Mouse (Mus musculus) heart, postnatal 0 days (tissue): ENCODE results near the gene Npr1. TPM values are rescaled to one million over a fixed set of nuclear protein-coding genes. Genes with fewer than 3 reads are reported as not detected.

Experiments used
- ATAC-seq: fragments of 200-750 bp; cut with Nextera tagmentation; 2 replicates; pipeline ENCODE4 v1.8.0; 2017; ENCODE audit warnings: low read depth, moderate number of reproducible peaks, moderate library complexity; ENCODE audit not compliant: insufficient read depth
- DNase-seq: peaks from one replicate; pipeline ENCODE4 v3.0.0-alpha.2; 2016; ENCODE audit warnings: low spot score
- H3K27ac ChIP-seq: fragments of 300-500 bp; sonication (generic); 2 replicates; pipeline ENCODE4 v1.5.1; 2014; ENCODE audit warnings: low read depth, mild to moderate bottlenecking
- H3K27me3 ChIP-seq: fragments of 300-500 bp; sonication (generic); 2 replicates; pipeline ENCODE4 v1.6.1; 2014; ENCODE audit warnings: low read length, mixed read lengths; ENCODE audit not compliant: control insufficient read depth, insufficient read depth
- H3K36me3 ChIP-seq: fragments of 300-500 bp; sonication (generic); replicated peaks from 2 replicates; pipeline ENCODE4 v1.6.1; 2014; ENCODE audit warnings: low read length, mixed read lengths; ENCODE audit not compliant: control insufficient read depth, insufficient read depth
- H3K4me1 ChIP-seq: fragments of 300-500 bp; sonication (generic); 2 replicates; pipeline ENCODE4 v1.6.1; 2014; ENCODE audit warnings: antibody characterized with exemption; ENCODE audit not compliant: control insufficient read depth, insufficient read depth
- H3K4me2 ChIP-seq: fragments of 300-500 bp; sonication (generic); 2 replicates; pipeline ENCODE4 v1.6.1; 2014; ENCODE audit warnings: low read depth, mild to moderate bottlenecking, low read length, moderate library complexity
- H3K4me3 ChIP-seq: fragments of 300-500 bp; sonication (generic); 2 replicates; pipeline ENCODE4 v1.5.1; 2014; ENCODE audit warnings: low read depth, low read length
- H3K9ac ChIP-seq: fragments of 300-500 bp; sonication (generic); replicated peaks from 2 replicates; pipeline ENCODE4 v1.6.1; 2014; ENCODE audit warnings: low read depth, low read length, mixed read lengths
- H3K9me3 ChIP-seq: fragments of 300-500 bp; sonication (generic); replicated peaks from 2 replicates; pipeline ENCODE4 v1.6.1; 2016; ENCODE audit warnings: low read length; ENCODE audit not compliant: control insufficient read depth
- CTCF ChIP-seq: IDR thresholded peaks from 2 replicates; pipeline ENCODE4 v1.5.1; 2016; ENCODE audit warnings: antibody characterized with exemption, control low read depth, low read depth
- EP300 ChIP-seq: IDR thresholded peaks from 2 replicates; pipeline ENCODE4 v1.6.1; 2016; ENCODE audit warnings: antibody characterized with exemption, low read depth
- WGBS: fragments of 180-500 bp; shearing (Covaris S2); extraction: QIAGEN DNeasy Blood & Tissue Kit; methylation state at CpG from one replicate; pipeline ENCODE4 v1.1.7; 2014; 5-methylcytosine and 5-hydroxymethylcytosine counted together
- polyA plus RNA-seq: library from polyadenylated mRNA; unstranded; fragments of >200 nt; fragmentation: Nextera tagmentation; extraction: Ambion mirVana; gene quantifications from 2 replicates; pipeline ENCODE4 v1.2.1, GENCODE M21; 2015
- total RNA-seq: library from RNA; depleted of rRNA; stranded (reverse); fragments of >200 nt; gene quantifications from 2 replicates; pipeline ENCODE4 v1.2.3, GENCODE M21; 2014; ENCODE audit warnings: low replicate concordance; rRNA removed

Npr1 gene
- total RNA-seq (26.4 and 30.9 TPM in 2 replicates), polyA plus RNA-seq (10.2 and 11.2 TPM in 2 replicates)

GRCm38 (mm10) chr3:90465686-90466310, at the start of gene Npr1:
Gene Npr1 (minus strand): TSS chr3:90465866.
- H3K36me3 ChIP-seq: no peaks in the 10 kb centered on the region
- ATAC-seq (peak; percentile 57), DNase-seq (peak; percentile 36)
- peak within 1 kb of the TSS; percentile 62 for H3K4me3 ChIP-seq
- peak within 1 kb of the TSS; percentile 82 for H3K4me2 ChIP-seq
- peak within 1 kb of the TSS; percentile 66 for H3K27ac ChIP-seq
- peaks cover 17% of the 10 kb centered on the region for H3K27me3 ChIP-seq
- under 1% methylated on average over 41 of the region's 49 CpGs for WGBS
- H3K9me3 ChIP-seq: no peaks in the 10 kb centered on the region
- peak within 1 kb of the TSS; percentile 47 for H3K9ac ChIP-seq
- TF ChIP-seq EP300: no peak
- H3K4me1 ChIP-seq: no peaks in the 10 kb centered on the region

- TF ChIP-seq EP300: no peak
- peak overlapping the region; percentile 65 for H3K4me3 ChIP-seq
- WGBS: 26% methylated on average over 1 of the region's 1 CpGs
- peak overlapping the region; percentile 82 for H3K4me2 ChIP-seq
- peak overlapping the region; percentile 68 for H3K9ac ChIP-seq
- no peak for ATAC-seq
- peaks cover 7% of the 10 kb centered on the region; the same call in 1 of the 2 replicates for H3K36me3 ChIP-seq
- peaks cover 30% of the 10 kb centered on the region for H3K4me1 ChIP-seq
- DNase-seq: no peak
- H3K27ac ChIP-seq: peak overlapping the region; percentile 88
- H3K9me3 ChIP-seq: no peaks in the 10 kb centered on the region
- no peaks in the 10 kb centered on the region for H3K27me3 ChIP-seq
These were observed 49.6 kb upstream of the Npr1 start for GRCm38 (mm10) chr3:90515242-90515641.

DNA sequence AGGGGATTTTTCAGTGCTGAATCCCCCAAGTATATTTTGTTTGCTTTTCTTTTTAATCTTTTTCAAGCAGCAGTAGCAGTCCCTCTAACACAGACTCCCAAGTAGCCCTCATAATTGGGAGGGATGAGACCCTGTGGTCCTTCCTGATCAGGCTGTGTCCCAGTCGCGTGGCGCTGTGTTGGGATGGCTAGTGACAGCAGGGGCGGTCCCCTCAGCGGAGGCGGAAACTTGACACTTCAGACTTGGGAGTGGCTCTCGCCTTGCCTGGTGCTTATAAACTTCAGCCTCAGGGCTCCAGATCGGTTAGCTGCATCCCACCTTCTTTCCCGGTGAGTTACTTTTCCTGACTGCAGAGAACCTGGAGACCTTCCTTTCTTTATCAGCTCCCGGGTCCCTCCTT, 49.0 kb upstream of the Npr1 start:
- under 1% methylated on average over 10 of the region's 10 CpGs for WGBS
- Histone ChIP-seq H3K4me2 (peak overlapping the region; percentile 82), H3K9me3 (no peaks in the 10 kb centered on the region), H3K36me3 (0 out of 2 replicates have a peak, but pooled peaks cover 7% of the 10 kb centered on the region), H3K4me3 (peak overlapping the region; percentile 65), H3K27me3 (no peaks in the 10 kb centered on the region), H3K27ac (peak overlapping the region; percentile 88), H3K9ac (peak overlapping the region; percentile 68), H3K4me1 (peaks cover 30% of the 10 kb centered on the region)
- ATAC-seq (peak; percentile 83), DNase-seq (peak; percentile 72)
- no peak for TF ChIP-seq CTCF
- no peak for TF ChIP-seq EP300

- DNase-seq (peak; percentile 80), ATAC-seq (peak; percentile 75)
- TF ChIP-seq EP300 (no peak), CTCF (peak; percentile 53)
- Histone ChIP-seq H3K27ac (peak within 1 kb of the TSS; percentile 88), H3K9me3 (no peaks in the 10 kb centered on the region), H3K36me3 (0 out of 2 replicates have a peak, but pooled peaks cover 7% of the 10 kb centered on the region), H3K27me3 (no peaks in the 10 kb centered on the region), H3K4me3 (peak within 1 kb of the TSS; percentile 65), H3K9ac (peak within 1 kb of the TSS; percentile 68), H3K4me1 (peaks cover 30% of the 10 kb centered on the region), H3K4me2 (peak within 1 kb of the TSS; percentile 82)
- WGBS: 3% methylated on average over 24 of the region's 25 CpGs
These were observed 48.3 kb upstream of the Npr1 start, which contains the start of the genes S100a1 and S100a13 for GRCm38 (mm10) chr3:90513796-90514590. Gene S100a1 (minus strand): TSS chr3:90514392. Gene S100a13 (plus strand): TSS chr3:90514435.

DNA sequence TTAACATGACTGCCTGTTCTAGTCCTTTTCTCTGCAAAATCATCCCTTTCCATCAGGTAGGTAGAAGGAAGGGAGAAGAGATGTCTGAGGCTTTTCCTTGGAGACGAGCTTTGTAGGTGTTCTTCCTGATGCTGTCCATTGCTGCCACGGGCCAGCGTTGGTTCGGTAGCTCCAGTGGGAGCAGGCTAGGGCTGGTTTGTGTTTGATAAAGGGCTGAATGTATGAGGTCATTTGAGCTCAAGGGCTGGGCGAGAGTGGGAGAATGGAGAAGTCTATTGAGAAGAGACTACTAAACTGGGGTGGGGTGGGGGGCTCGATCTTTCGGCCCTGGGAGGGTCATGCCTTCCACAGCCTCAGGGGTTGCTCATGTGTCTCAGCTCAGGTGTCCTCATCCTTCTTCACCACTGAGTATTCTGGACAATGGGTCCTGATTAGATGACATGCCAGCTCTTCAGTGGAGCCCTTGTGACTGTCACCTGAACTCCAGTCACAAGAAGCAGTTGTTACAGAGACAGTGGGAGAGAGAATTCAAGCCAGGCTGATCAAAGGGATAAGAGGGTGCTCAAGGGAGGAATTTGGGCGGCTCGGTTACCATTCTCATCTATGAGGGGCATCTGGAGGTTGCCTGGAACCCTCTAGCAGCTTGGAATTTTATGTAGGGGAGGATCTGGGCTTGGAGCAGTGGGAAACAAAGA, 47.4 kb upstream of the Npr1 start:
- Histone ChIP-seq H3K27ac (peak overlapping the region; percentile 88), H3K4me2 (peak overlapping the region; percentile 82), H3K27me3 (no peaks in the 10 kb centered on the region), H3K4me1 (peaks cover 32% of the 10 kb centered on the region), H3K9me3 (no peaks in the 10 kb centered on the region), H3K36me3 (0 out of 2 replicates have a peak, but pooled peaks cover 6% of the 10 kb centered on the region), H3K9ac (peak overlapping the region; percentile 68), H3K4me3 (peak overlapping the region; percentile 65)
- TF ChIP-seq CTCF (no peak), EP300 (no peak)
- ATAC-seq: no peak
- 55% methylated on average over 9 of the region's 9 CpGs for whole genome bisulfite sequencing
- DNase-seq: no peak
